8 mouse cellular contexts compared by ENCODE assay signal in genomic region chr7:99483271-99483923, GRCm38 (mm10). TPM values are rescaled to one million over a fixed set of nuclear protein-coding genes. Genes with fewer than 3 reads are reported as not detected.
DNase-seq lines count a peak whose midpoint lies in the region; ATAC-seq and TF ChIP-seq lines count a peak whose summit lies in the region.

Rps3 (minus strand) TSS chr7:99483738.

- no peaks in the 10 kb centered on the region for H3K4me1 ChIP-seq in ES-Bruce4 (ENCODE audit: control insufficient read depth, insufficient read depth, low read length)
- peaks cover 40% of the 10 kb centered on the region for H3K4me1 ChIP-seq in forebrain, embryonic 13.5 days
- peaks cover 30% of the 10 kb centered on the region for H3K4me1 ChIP-seq in liver, postnatal 0 days (ENCODE audit: insufficient read depth)
- H3K4me1 ChIP-seq in neural tube, embryonic 14.5 days (ENCODE audit: control insufficient read depth, insufficient read depth, low read length), result peaks cover 22% of the 10 kb centered on the region

- no peak for TF ChIP-seq CTCF in ES-Bruce4 (IDR thresholded peaks at IDR 0.05; ENCODE audit: low read depth, low read length)
- TF ChIP-seq CTCF in liver, postnatal 0 days (IDR thresholded peaks at IDR 0.05; ENCODE audit: low read depth), result no peak

- ATAC-seq in cerebellum, adult (ENCODE audit: insufficient number of reproducible peaks, low FRiP score, low TSS enrichment), result peak; percentile 93
- peak; percentile 98 for ATAC-seq in forebrain, embryonic 13.5 days
- ATAC-seq in liver, postnatal 0 days, result peak; percentile 98
- ATAC-seq in neural tube, embryonic 14.5 days (ENCODE audit: low read depth), result peak; percentile 96

- H3K27me3 ChIP-seq in ES-Bruce4 (ENCODE audit: control insufficient read depth, insufficient read depth, low read length, poor library complexity, severe bottlenecking), result no peaks in the 10 kb centered on the region
- H3K27me3 ChIP-seq in forebrain, embryonic 13.5 days, result peaks cover 15% of the 10 kb centered on the region
- no peaks in the 10 kb centered on the region for H3K27me3 ChIP-seq in liver, postnatal 0 days (ENCODE audit: insufficient read depth, low read length)
- no peaks in the 10 kb centered on the region for H3K27me3 ChIP-seq in neural tube, embryonic 14.5 days (ENCODE audit: control insufficient read depth, insufficient read depth, low read length)

- peak; percentile 96 to 97 for DNase-seq in heart, postnatal 10 days
- DNase-seq in large intestine, adult 2 months (ENCODE audit: low read depth, low spot score), result peak; percentile 92
- peak; percentile 93 for DNase-seq in liver, postnatal 0 days
- DNase-seq in testis, postnatal 10 days (ENCODE audit: low spot score), result peak; percentile 91

- H3K9ac ChIP-seq in ES-Bruce4 (ENCODE audit: low read depth, poor library complexity, severe bottlenecking), result peak within 1 kb of the TSS; percentile 99
- H3K9ac ChIP-seq in forebrain, embryonic 13.5 days, result peak within 1 kb of the TSS; percentile 94
- H3K9ac ChIP-seq in liver, postnatal 0 days (replicated peaks), result peak within 1 kb of the TSS; percentile 84
- H3K9ac ChIP-seq in neural tube, embryonic 14.5 days (replicated peaks; ENCODE audit: low read depth, low read length), result peak within 1 kb of the TSS; percentile 69

- H3K27ac ChIP-seq in ES-Bruce4 (ENCODE audit: insufficient read depth, low read length), result peak within 1 kb of the TSS; percentile 74
- H3K27ac ChIP-seq in forebrain, embryonic 13.5 days, result peak within 1 kb of the TSS; percentile 77
- peak within 1 kb of the TSS; percentile 82 for H3K27ac ChIP-seq in liver, postnatal 0 days (ENCODE audit: low read depth)
- peak within 1 kb of the TSS; percentile 66; the same call in 1 of the 2 replicates for H3K27ac ChIP-seq in neural tube, embryonic 14.5 days (ENCODE audit: low read depth, low read length)

- H3K36me3 ChIP-seq in ES-Bruce4 (ENCODE audit: control insufficient read depth, insufficient read depth, low read length, poor library complexity, severe bottlenecking), result peaks cover 46% of the 10 kb centered on the region
- peaks cover 38% of the 10 kb centered on the region for H3K36me3 ChIP-seq in forebrain, embryonic 13.5 days (ENCODE audit: poor library complexity, severe bottlenecking)
- H3K36me3 ChIP-seq in liver, postnatal 0 days (replicated peaks; ENCODE audit: insufficient read depth, low read length), result peaks cover 39% of the 10 kb centered on the region
- H3K36me3 ChIP-seq in neural tube, embryonic 14.5 days (ENCODE audit: control insufficient read depth, insufficient read depth, low read length), result peaks cover 37% of the 10 kb centered on the region

- H3K4me3 ChIP-seq in ES-Bruce4 (ENCODE audit: low read depth, low read length), result peak within 1 kb of the TSS; percentile 99
- H3K4me3 ChIP-seq in forebrain, embryonic 13.5 days, result peak within 1 kb of the TSS; percentile 92
- peak within 1 kb of the TSS; percentile 80 for H3K4me3 ChIP-seq in liver, postnatal 0 days (ENCODE audit: low read depth, low read length)
- H3K4me3 ChIP-seq in neural tube, embryonic 14.5 days (ENCODE audit: low read depth, low read length), result peak within 1 kb of the TSS; percentile 65

- H3K9me3 ChIP-seq in ES-Bruce4 (replicated peaks; ENCODE audit: control insufficient read depth, insufficient read depth, low read length, poor library complexity, severe bottlenecking), result no peaks in the 10 kb centered on the region
- no peaks in the 10 kb centered on the region for H3K9me3 ChIP-seq in forebrain, embryonic 13.5 days (replicated peaks)
- H3K9me3 ChIP-seq in liver, postnatal 0 days (ENCODE audit: low read length), result no peaks in the 10 kb centered on the region
- no peaks in the 10 kb centered on the region for H3K9me3 ChIP-seq in neural tube, embryonic 14.5 days (ENCODE audit: control insufficient read depth, low read length)

- under 1% methylated on average over 45 of the region's 45 CpGs for WGBS in forebrain, embryonic 13.5 days
- WGBS in large intestine, adult 2 months, result under 1% methylated on average over 45 of the region's 45 CpGs
- WGBS in liver, postnatal 0 days (ENCODE audit: insufficient replicate concordance), result under 1% methylated on average over 45 of the region's 45 CpGs
- WGBS in neural tube, embryonic 14.5 days, result under 1% methylated on average over 45 of the region's 45 CpGs

- TF ChIP-seq EP300 in ES-Bruce4 (IDR thresholded peaks at IDR 0.05; ENCODE audit: insufficient read depth, low read depth, low read length), result no peak
- TF ChIP-seq EP300 in liver, postnatal 0 days (IDR thresholded peaks at IDR 0.05; ENCODE audit: low read depth), result peak; percentile 72

- peak within 1 kb of the TSS; percentile 87 for H3K4me2 ChIP-seq in forebrain, embryonic 13.5 days
- H3K4me2 ChIP-seq in liver, postnatal 0 days (ENCODE audit: low read depth, low read length), result peak within 1 kb of the TSS; percentile 89
- H3K4me2 ChIP-seq in neural tube, embryonic 14.5 days (ENCODE audit: low read depth, low read length), result peak within 1 kb of the TSS; percentile 86

- intact Hi-C loops in heart, postnatal 10 days (cut with DNase I), result no loop called here

- no peak for TF ChIP-seq POLR2A in ES-Bruce4 (IDR thresholded peaks at IDR 0.05; ENCODE audit: insufficient read depth, low read length)

RNA-seq across cellular contexts. Expression of gene Rps3, which starts in this region (rescaled TPM):
- 2,316 and 2,405 TPM in 2 replicates for polyA plus RNA-seq in ES-Bruce4 (2011; ENCODE audit: insufficient read depth, insufficient read length, low read depth, missing spikeins)
- 638 and 696 TPM in 2 replicates for polyA plus RNA-seq in forebrain, embryonic 13.5 days (2015; fragmentation: Nextera tagmentation; extraction: Ambion mirVana)
- total RNA-seq in heart, postnatal 10 days (2021), result 100 to 1,000 TPM; 380 to 408 TPM
- 386 and 397 TPM in 2 replicates for polyA plus RNA-seq in large intestine, adult 2 months (2012; rRNA removed)
- polyA plus RNA-seq in liver, postnatal 0 days (2015; fragmentation: Nextera tagmentation; extraction: Ambion mirVana), result 472 TPM in 2 replicates
- polyA plus RNA-seq in neural tube, embryonic 14.5 days (2014; fragmentation: Nextera tagmentation; extraction: Ambion mirVana), result 408 and 464 TPM in 2 replicates

Comparison
In these comparisons a context has a peak if more than half of its experiments do, and no peak if none do; other contexts are left out.
1. Peak in every context shown above with its lines: DNase-seq, ATAC-seq, H3K4me3 ChIP-seq and H3K27ac ChIP-seq.